Mouse (Mus musculus) lung, postnatal 36 days (tissue): ENCODE measurements around the gene Hist1h1e.
"Not testable (repeated sequence)": the region's sequence is repeated elsewhere in the genome, so short reads cannot be mapped to it uniquely, and the experiment has no call there.

Experiments used
- DNase-seq: peaks from one replicate; pipeline ENCODE4 v3.0.0; 2022; ENCODE audit warnings: mixed read lengths

Gene Hist1h1e

DNA sequence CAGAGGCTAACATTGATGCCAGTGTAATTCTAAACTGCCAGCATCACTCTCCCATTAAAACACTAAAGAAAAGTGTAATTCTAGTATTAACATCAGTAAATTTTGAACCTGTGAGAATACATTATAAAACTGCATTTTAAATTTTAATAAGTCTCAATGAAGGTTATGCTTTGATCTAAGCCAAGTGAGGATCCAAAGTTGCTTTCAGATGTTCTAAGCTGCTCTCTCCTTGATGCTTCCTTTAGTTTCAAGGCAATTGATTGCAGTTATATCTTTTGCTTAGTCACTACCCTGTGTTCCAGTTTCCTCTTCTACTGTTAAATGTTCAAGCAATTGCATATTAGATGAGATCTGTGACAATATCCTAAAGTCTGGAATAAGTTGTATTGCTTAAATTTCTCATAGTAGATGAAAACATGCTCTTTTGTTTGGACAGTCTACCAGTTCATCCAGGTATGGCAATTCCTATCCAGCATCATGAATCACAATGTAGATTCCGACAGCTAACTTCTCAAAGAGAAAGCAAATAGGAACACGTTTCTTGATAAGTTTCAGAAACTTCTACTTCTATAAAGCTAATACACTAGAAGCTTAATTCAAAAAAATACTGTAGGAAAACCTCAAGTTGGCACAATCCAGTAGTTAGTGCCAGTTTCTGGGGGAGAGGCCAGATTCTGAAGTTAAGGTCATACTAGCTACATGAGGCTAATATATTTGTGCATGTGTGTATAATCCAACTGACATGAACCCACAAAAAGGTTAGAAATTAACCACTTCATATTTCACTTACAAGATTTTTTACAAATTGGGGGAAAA, 49.9 kb downstream of the Hist1h1e start:
- no peak for DNase-seq

DNA sequence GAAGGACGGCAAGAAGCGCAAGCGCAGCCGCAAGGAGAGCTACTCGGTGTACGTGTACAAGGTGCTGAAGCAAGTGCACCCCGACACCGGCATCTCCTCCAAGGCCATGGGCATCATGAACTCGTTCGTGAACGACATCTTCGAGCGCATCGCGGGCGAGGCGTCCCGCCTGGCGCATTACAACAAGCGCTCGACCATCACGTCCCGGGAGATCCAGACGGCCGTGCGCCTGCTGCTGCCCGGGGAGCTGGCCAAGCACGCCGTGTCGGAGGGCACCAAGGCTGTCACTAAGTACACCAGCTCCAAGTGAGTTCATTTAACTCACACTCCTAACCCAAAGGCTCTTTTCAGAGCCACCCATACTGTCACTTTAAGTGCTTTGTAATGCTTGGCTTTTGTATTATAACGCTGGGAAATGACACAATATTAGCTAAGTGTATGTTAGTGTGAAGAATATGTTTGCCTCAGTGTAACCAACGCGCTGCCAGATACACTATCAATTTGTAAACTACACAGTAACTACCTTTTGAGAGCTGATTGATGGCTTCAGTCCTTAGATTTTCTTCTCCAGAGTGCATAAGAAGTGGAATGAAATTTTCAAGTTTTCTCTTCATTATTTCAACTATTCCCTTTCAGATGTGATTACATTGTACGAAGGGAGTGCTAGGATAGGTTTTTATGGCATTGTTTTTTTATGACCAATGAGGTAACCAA, 50.7 kb downstream of the Hist1h1e start:
- not testable (repeated sequence) for DNase-seq

DNA sequence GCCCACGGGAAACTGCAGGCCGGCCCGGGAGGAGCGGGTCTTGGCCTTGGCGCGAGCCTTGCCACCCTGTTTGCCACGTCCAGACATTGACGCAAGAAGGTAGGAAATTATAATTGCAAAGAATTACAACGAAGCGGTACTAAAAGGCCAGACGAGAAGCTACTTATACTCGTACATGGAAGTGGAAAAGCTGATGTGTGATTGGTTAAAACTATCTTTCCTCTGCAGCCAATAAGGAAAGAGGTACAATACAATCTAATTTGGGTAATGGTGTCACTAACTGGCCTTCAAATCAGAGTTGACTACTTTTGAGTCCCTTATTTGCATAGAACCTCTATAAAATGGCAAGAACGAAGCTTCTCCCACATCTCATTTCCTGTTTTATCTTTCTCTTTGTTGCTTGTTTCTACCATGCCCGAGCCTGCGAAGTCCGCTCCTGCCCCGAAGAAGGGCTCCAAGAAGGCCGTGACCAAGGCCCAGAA, 51.3 kb downstream of the Hist1h1e start, which contains the start of the genes Hist1h2ae and Hist1h2bg:
Gene Hist1h2ae (minus strand): TSS at position 199 of the 482 bp plus-strand sequence.
Gene Hist1h2bg (plus strand): TSS at position 375 of the 482 bp plus-strand sequence.
- DNase-seq, result peak; percentile 85
